Mouse (Mus musculus) A20 (cell line): Measurements from ENCODE around the gene Usp25.

Source experiments
- DNase-seq: peaks from one replicate; pipeline ENCODE4 v3.0.0-alpha.2; 2011; ENCODE audit warnings: low read depth, low spot score

Usp25 gene

DNA sequence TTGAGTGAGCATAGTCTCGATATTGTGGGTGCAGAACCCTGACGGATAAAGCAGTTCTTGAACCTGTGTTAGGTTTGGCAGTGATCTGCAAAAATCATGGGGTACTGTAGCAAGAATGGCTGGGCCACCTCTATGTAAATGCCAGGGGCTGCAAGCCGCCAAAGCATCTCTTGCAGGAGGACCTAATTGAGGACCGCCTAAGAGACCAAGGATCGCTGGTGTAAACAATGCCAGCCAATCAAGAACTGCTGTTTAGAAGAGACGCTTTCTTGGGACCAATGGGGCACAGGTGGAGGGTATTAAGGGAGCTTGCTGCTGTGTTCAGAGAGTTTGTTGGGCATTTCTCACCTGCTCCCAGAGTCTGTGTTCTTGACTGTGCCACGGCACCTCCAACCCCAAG lies 127.1 kb downstream of the Usp25 start:
- DNase-seq: no peak

DNA sequence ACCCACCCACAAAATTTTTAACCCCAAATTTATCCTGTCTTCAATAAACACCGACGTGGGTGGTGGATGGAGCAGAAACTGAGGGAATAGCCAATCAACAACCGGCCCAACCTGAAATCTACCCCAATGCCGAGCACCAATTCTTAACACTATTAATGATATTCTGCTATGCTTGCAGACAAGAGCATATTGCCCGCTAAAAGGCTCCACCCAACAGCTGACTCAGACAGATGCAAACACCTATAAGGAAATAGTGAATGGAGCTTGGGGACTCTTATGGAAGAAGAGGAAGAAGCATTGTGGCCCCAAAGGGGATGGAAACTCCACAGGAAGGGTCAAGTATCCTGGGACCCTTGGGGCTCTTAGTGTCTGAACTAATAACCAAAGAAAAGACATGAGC lies 133.3 kb downstream of the Usp25 start:
- no peak for DNase-seq

DNA sequence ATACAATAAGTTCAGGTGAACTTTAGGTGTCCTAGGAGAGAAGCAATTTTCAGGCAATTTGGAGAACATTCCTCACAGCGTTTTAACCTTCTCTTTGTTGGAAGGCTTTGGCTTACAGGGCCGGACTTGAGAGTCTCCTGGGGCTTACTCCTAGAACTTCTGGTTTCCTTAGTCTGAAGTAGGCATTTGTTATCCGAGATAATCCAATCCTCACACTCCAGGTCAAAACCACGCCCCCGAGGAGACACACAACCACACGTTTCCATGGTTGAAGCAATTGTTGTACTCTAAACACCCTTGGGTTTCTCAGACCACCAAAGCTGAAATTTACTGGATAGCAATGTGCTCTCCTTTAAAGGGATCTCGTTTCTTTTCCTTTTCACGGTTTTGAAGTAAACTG lies 136.8 kb downstream of the Usp25 start:
- no peak for DNase-seq

DNA sequence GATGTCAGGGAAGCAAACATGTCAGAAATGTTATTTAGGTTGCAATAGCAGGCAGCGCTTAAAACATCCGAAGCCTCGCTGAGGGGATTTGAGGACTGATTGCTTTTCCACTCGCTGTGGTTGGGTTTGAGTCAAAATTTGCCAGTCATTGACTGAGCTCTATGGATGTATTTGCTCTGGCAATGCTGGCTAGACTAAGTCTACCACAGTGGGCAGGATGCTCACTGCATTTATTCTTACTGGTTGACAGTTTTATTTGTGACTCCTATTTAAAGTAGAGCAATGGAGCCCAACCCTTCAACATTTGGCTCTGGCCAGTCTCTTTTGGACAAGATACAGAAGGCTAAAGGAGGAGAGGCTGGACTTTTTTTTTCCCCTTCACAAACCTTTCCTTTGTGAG lies 137.4 kb downstream of the Usp25 start:
- DNase-seq: no peak

DNA sequence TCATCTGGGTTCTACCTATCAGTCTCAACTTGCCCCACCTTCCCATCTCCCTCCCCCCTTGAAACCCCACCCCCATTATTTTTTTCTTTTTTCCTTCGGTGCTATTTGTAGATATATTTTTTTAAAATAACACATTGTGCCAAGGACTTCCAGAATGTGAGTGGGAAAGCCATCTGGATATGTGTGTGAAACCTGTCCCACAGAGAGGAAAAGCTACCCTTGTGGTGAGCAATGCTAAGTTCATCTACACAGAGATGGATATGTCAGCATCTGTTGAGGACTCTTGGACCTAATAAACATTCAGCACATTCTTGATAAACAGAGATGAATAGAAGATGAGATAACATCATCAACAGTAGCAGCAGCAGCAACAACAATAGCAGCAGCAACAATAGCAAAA lies 138.8 kb downstream of the Usp25 start:
- DNase-seq: no peak

DNA sequence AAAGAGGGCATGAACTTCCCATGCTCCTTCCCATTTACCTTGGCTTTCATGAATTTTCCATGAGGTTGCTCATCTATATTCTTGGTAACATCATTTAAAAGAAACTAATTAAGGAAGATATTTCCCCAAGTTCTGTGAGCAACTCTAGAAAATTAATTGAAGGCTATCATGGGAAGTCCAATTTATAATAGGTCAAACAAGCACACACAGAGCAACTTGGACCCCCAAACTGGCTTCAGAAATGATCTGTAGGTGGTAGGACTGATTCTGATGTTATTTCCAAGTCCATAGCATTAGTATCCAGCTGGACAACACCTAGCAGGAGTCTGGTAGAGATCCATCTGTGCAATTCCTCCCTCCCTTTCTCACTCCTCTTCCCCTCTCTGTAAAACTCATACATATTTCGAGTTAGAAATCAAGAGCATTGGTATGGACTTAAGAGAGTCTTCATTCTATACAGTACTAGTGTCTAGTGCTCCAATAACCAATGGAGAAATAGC lies 139.8 kb downstream of the Usp25 start:
- DNase-seq: no peak

DNA sequence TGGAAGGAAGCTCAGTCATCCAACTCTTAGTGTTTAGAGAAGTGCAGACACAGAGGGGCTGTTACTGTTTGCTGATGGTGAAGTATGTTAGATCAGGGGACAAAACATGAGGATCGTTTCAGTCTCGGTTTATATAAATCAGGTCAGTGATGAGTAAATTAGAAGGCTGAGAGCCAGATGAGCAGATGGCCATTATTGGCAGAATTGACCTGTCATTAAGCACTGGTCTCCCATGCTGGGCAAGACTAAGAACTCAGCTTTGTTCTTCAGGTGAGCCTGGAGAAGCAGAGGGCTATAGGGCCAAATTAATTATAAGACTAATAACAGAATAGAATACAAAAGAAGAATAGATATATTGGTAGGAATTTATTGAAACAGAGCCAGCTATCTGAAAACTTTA lies 140.3 kb downstream of the Usp25 start:
- DNase-seq: no peak

DNA sequence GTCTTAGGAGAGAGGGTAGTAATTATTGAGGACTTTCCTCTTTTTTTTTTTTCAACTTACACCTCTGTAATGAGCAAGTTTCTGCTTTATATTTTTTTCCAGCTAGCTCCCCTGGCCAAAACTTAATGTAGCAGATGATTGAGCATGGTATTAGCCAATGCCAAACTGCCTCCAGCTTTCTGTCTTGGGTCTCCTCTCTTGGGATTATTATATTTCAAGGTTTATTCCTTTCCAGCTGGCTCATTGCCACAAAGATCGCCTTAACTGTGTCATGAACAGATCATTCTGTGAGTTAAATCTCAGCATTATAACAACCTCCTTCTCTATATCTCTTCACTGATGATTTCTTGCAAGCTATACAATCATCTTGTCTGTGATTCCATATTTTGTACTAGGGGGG lies 141.3 kb downstream of the Usp25 start:
- no peak for DNase-seq
